Mouse (Mus musculus) brain, embryonic 14.5 days (tissue): ENCODE measurements around the gene Akap9. TPM values are rescaled to one million over a fixed set of nuclear protein-coding genes. Genes with fewer than 3 reads are reported as not detected.
"Not testable (repeated sequence)": the region's sequence is repeated elsewhere in the genome, so short reads cannot be mapped to it uniquely, and the experiment has no call there.

Experiments used
- DNase-seq: peaks from one replicate; pipeline ENCODE4 v3.0.0-alpha.2; 2011; ENCODE audit warnings: low read depth
- CTCF ChIP-seq: fragments of 200-500 bp; IDR thresholded peaks from 2 replicates; pipeline ENCODE4 v1.5.1; 2012; ENCODE audit warnings: inconsistent platforms, mild to moderate bottlenecking, moderate library complexity, borderline replicate concordance; ENCODE audit not compliant: insufficient read depth, insufficient read length; ENCODE audit errors: extremely low read depth
- POLR2A ChIP-seq: fragments of 200-500 bp; IDR thresholded peaks from 2 replicates; pipeline ENCODE4 v1.6.1; 2012; ENCODE audit warnings: mild to moderate bottlenecking, inconsistent platforms, borderline replicate concordance; ENCODE audit not compliant: poor library complexity, insufficient read depth, insufficient read length, severe bottlenecking; ENCODE audit errors: extremely low read depth
- polyA plus RNA-seq: library from polyadenylated mRNA; depleted of rRNA; stranded (reverse); fragments of >200 nt; gene quantifications from 2 replicates; pipeline ENCODE4 v1.2.3, GENCODE M21; 2012; rRNA removed

The Akap9 gene
- polyA plus RNA-seq, 1 experiment: 79.1 TPM

- peak; percentile 41 for DNase-seq
These were observed 175.9 kb downstream of the Akap9 start for GRCm38 (mm10) chr5:4103626-4104340.

DNA sequence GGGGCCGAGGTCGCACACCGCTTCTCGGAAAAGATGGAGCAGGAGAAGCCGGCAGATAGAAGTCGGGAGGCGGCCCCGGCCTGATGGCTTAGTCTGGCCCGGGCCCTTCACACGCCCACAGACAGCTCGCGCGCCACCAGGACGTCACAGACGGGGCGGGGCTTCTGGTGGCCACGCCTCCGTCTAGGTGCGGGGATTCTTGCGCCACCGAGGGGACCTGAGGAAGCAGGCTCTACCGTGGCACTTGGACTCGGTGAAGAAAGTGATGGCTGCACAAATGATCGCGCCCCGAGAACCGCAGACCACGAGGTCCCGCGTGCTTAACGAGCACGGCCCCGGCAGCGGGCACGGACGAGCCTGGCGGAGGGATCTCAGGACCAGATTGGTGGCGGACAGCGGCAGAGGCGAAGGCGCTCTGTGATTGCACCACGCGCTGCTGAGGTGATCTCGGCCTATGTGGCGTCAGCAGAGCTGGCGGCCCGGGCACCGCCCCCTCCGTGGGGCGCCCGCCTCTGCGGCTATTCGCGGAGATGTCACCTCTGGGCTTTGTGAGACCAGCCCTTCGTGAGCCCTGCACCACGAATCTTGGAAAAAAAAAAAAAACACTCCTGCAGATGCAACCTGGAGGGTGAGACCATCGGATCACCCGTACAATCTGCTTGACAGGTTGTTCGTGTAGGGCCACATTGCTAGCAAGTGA is 176.6 kb downstream of the Akap9 start, which contains the start of gene Cyp51:
Cyp51 (minus strand) TSS at position 406 of the 700 bp plus-strand sequence.
- TF ChIP-seq CTCF (no peak), POLR2A (peak; percentile 10; the same call in 1 of the 2 replicates)
- peak; percentile 98 for DNase-seq

More at GRCm38 (mm10) chr5:4103626-4104340, 175.9 kb downstream of the Akap9 start:
- TF ChIP-seq POLR2A: no peak
- TF ChIP-seq CTCF: no peak

DNA sequence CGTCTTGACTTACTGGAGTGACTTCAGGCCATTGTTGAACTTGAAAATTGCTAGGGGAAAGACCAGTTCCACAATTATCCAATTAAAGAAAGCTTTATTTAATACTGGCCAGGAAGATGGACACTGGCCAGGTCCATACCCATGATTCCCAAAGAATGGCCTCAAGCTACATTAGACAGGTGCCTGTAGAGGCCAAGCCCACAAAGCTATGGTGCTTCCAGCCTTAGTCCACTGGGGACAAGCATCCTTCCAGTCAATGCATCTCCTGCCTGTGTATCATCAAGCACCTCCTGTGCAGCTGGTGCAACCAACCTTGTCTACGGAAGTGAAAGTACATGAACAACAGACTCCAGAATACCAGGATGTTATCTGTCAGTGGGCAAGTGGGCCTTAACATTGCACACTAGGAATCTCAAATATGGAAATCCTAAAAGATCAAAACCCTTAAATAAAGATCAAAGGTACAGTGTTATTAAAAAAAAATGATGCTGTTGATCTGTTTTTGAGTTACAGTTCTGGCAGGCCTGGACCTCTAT is 177.9 kb downstream of the Akap9 start:
- DNase-seq: no peak
- no peak for TF ChIP-seq CTCF
- no peak for TF ChIP-seq POLR2A

GRCm38 (mm10) chr5:4107056-4107455 is 179.2 kb downstream of the Akap9 start:
- DNase-seq: not testable (repeated sequence)

DNA sequence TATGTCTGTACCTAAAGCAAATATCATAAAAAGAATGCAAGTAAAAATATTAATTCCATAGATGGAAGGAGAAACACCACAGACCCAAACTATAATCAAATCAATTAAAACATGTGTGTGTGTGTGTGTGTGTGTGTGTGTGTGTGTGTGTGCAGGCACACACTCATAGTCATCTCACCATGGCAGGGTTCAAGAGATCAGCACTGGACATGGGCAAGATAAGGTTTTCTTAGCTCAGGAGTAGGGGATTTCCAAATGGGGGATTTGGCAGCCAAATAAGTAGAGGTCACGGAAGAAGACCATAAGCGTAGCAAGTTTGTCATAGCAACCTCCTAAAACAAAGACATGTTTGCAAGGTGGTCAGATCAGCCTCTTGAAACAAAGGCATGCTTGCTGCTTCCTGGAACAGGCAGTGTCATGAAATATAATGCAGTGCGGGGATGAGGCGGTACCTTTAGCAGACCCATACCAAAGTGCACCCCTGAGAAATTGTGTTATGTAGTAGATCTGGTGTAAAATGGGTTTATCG is 184.8 kb downstream of the Akap9 start:
- TF ChIP-seq POLR2A (no peak), CTCF (no peak)
- no peak for DNase-seq

Other genes with a start within 250 kb of the Akap9 start
- 19.3 and 27.8 TPM in 2 replicates for gene Ankib1, start 125.1 kb upstream of the Akap9 start, polyA plus RNA-seq
- 46.4 and 50.0 TPM in 2 replicates for gene Krit1, start 124.9 kb upstream of the Akap9 start, polyA plus RNA-seq
- gene Lrrd1, start 82.9 kb upstream of the Akap9 start, polyA plus RNA-seq: 0.05 and 0.11 TPM in 2 replicates
- gene Mterf1a, start 34.1 kb upstream of the Akap9 start, polyA plus RNA-seq: 5.2 and 6.1 TPM in 2 replicates
- 115 and 117 TPM in 2 replicates for gene Cyp51, start 176.7 kb downstream of the Akap9 start, polyA plus RNA-seq